Mouse (Mus musculus) liver, embryonic 11.5 days (tissue): ENCODE results near the gene Cmip. TPM values are rescaled to one million over a fixed set of nuclear protein-coding genes. Genes with fewer than 3 reads are reported as not detected.

Experiments used
- ATAC-seq: fragments of 200-750 bp; cut with Nextera tagmentation; replicated peaks from 2 replicates; pipeline ENCODE4 v1.8.0; 2017; ENCODE audit warnings: moderate number of reproducible peaks, mild to moderate bottlenecking, moderate TSS enrichment, moderate library complexity; ENCODE audit not compliant: low FRiP score
- DNase-seq: peaks from one replicate; pipeline ENCODE4 v3.0.0-alpha.2; 2017; ENCODE audit warnings: low spot score
- H3K27ac ChIP-seq: fragments of 300-500 bp; sonication (generic); 2 replicates; pipeline ENCODE4 v1.5.1; 2014; ENCODE audit warnings: mild to moderate bottlenecking, low read depth, low read length, control low read depth
- H3K27me3 ChIP-seq: fragments of 300-500 bp; sonication (generic); replicated peaks from 2 replicates; pipeline ENCODE4 v1.6.1; 2014; ENCODE audit warnings: low read length, mixed read lengths; ENCODE audit not compliant: control insufficient read depth, insufficient read depth
- H3K36me3 ChIP-seq: fragments of 300-500 bp; sonication (generic); 2 replicates; pipeline ENCODE4 v1.6.1; 2014; ENCODE audit warnings: mild to moderate bottlenecking, low read length, moderate library complexity, mixed read lengths; ENCODE audit not compliant: control insufficient read depth, insufficient read depth
- H3K4me1 ChIP-seq: fragments of 300-500 bp; sonication (generic); replicated peaks from 2 replicates; pipeline ENCODE4 v1.6.1; 2014; ENCODE audit warnings: low read length, mixed read lengths; ENCODE audit not compliant: control insufficient read depth, insufficient read depth
- H3K4me2 ChIP-seq: fragments of 300-500 bp; sonication (generic); 2 replicates; pipeline ENCODE4 v1.6.1; 2014; ENCODE audit warnings: mild to moderate bottlenecking, control low read depth, moderate library complexity
- H3K4me3 ChIP-seq: fragments of 300-500 bp; sonication (generic); 2 replicates; pipeline ENCODE4 v1.5.1; 2014; ENCODE audit warnings: low read depth, low read length, control low read depth
- H3K9ac ChIP-seq: fragments of 300-500 bp; sonication (generic); 2 replicates; pipeline ENCODE4 v1.6.1; 2014; ENCODE audit warnings: low read depth, low read length, control low read depth
- H3K9me3 ChIP-seq: fragments of 300-500 bp; sonication (generic); 2 replicates; pipeline ENCODE4 v1.6.1; 2016; ENCODE audit warnings: low read length, inconsistent platforms, mixed read lengths; ENCODE audit not compliant: control insufficient read depth
- WGBS: fragments of 180-500 bp; shearing (Covaris S2); extraction: QIAGEN DNeasy Blood & Tissue Kit; methylation state at CpG from one replicate; pipeline ENCODE4 v1.1.7; 2014; 5-methylcytosine and 5-hydroxymethylcytosine counted together
- polyA plus RNA-seq: library from polyadenylated mRNA; unstranded; fragments of >200 nt; fragmentation: Nextera tagmentation; extraction: Ambion mirVana; gene quantifications from 2 replicates; pipeline ENCODE4 v1.2.1, GENCODE M21; 2014

Cmip gene
- polyA plus RNA-seq, 1 experiment from 2014 or later: 17.1 TPM

DNA sequence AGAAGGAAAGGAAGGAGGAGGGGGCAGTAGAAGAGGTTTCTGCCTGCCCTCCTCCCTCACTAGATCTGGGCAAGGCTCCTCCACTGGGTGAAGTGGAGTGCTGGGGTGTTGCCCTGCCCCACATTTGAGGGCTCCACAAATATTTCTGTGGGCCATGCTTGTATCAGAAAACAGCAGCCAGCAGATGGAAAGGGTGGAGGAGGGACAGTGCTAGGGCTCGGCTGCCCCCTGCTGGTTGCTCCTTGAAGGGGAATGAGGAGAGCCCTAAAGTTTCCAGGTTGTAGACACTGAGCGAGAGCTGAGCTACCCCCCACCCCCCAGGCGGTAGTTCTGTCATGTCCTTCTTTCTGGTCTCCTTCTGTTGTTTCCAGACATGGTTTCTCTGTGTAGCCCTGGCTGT is 214.3 kb downstream of the Cmip start:
- Histone ChIP-seq H3K4me2 (no peak overlapping the region), H3K27me3 (no peaks in the 10 kb centered on the region), H3K4me3 (no peak overlapping the region), H3K9me3 (no peaks in the 10 kb centered on the region), H3K27ac (no peak overlapping the region), H3K9ac (no peak overlapping the region), H3K36me3 (no peaks in the 10 kb centered on the region), H3K4me1 (peaks cover 13% of the 10 kb centered on the region)
- peak; percentile 77 for DNase-seq
- peak; percentile 39 for ATAC-seq
- 23% methylated on average over 3 of the region's 3 CpGs for WGBS

DNA sequence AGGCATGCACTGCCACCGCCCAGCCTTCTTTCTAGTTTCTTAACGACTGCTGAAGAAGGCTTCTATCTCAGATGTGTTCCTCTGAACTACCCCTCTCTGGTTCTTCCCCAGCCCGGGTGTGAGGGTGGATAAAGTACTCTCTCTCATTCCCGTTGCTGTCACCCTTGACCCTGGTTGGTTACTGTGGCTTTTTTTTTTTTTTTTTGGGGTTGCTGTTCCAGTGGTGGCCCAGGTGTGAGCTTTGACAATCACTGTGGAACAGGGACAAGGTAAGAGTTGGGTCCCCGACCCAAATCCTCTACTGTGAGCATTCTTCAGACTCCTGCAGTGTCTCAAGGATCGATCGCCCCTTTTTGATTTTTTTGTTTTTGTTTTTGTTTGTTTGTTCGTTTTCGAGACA is 214.8 kb downstream of the Cmip start:
- no peak for DNase-seq
- Histone ChIP-seq H3K4me3 (no peak overlapping the region), H3K36me3 (no peaks in the 10 kb centered on the region), H3K9ac (no peak overlapping the region), H3K4me1 (peaks cover 13% of the 10 kb centered on the region), H3K27ac (no peak overlapping the region), H3K9me3 (no peaks in the 10 kb centered on the region), H3K4me2 (no peak overlapping the region), H3K27me3 (no peaks in the 10 kb centered on the region)
- 62% methylated on average over 9 of the region's 9 CpGs for WGBS
- ATAC-seq: no peak

DNA sequence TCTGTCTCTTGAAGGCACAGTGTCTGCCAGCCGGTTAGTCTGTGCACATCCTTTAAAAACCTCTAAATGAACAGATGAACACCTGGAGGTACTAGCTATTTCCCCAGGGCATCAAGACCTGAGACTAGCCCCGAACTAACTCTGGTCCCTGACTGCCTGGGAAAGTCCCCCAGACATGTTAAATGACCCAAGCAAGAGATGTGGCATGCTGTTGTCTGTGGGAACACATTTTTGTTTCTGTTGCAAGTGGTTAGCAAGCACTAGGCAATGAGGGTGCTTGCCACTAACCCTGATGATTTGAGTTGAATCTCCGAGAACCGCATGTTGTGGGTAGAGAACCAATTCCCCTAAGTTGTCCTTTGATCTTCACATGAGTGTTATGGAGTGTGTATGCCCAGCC is 215.5 kb downstream of the Cmip start:
- Histone ChIP-seq H3K4me2 (no peak overlapping the region), H3K4me1 (peaks cover 13% of the 10 kb centered on the region), H3K4me3 (no peak overlapping the region), H3K27me3 (no peaks in the 10 kb centered on the region), H3K36me3 (no peaks in the 10 kb centered on the region), H3K9ac (no peak overlapping the region), H3K9me3 (no peaks in the 10 kb centered on the region), H3K27ac (no peak overlapping the region)
- 83% methylated on average over 4 of the region's 4 CpGs for WGBS
- DNase-seq (no peak), ATAC-seq (no peak)

- Histone ChIP-seq H3K27ac (no peak overlapping the region), H3K4me1 (peaks cover 10% of the 10 kb centered on the region), H3K4me2 (0 out of 2 replicates have a peak overlapping the region, but pooled peaks have one; percentile 12), H3K4me3 (no peak overlapping the region), H3K9me3 (no peaks in the 10 kb centered on the region), H3K36me3 (no peaks in the 10 kb centered on the region), H3K27me3 (no peaks in the 10 kb centered on the region), H3K9ac (no peak overlapping the region)
- ATAC-seq: peak; percentile 72
- WGBS: 2% methylated on average over 5 of the region's 5 CpGs
- DNase-seq: peak; percentile 95
These were observed 218.1 kb downstream of the Cmip start for GRCm38 (mm10) chr8:117474944-117475343.

GRCm38 (mm10) chr8:117475819-117476218 is 219.0 kb downstream of the Cmip start:
- Histone ChIP-seq H3K27me3 (no peaks in the 10 kb centered on the region), H3K9me3 (no peaks in the 10 kb centered on the region), H3K9ac (no peak overlapping the region), H3K27ac (no peak overlapping the region), H3K4me3 (no peak overlapping the region), H3K4me1 (peaks cover 3% of the 10 kb centered on the region; the same call in 1 of the 2 replicates), H3K36me3 (no peaks in the 10 kb centered on the region), H3K4me2 (peak overlapping the region; percentile 27; the same call in 1 of the 2 replicates)
- ATAC-seq (no peak), DNase-seq (no peak)
- WGBS: 49% methylated on average over 7 of the region's 7 CpGs

- no peak for ATAC-seq
- H3K4me1 ChIP-seq: no peaks in the 10 kb centered on the region
- H3K4me2 ChIP-seq: no peak overlapping the region
- no peak overlapping the region for H3K9ac ChIP-seq
- H3K4me3 ChIP-seq: no peak overlapping the region
- H3K36me3 ChIP-seq: no peaks in the 10 kb centered on the region
- no peaks in the 10 kb centered on the region for H3K27me3 ChIP-seq
- H3K27ac ChIP-seq: no peak overlapping the region
- no peak for DNase-seq
- no peaks in the 10 kb centered on the region for H3K9me3 ChIP-seq
These were observed 221.2 kb downstream of the Cmip start for GRCm38 (mm10) chr8:117478082-117478481.

DNA sequence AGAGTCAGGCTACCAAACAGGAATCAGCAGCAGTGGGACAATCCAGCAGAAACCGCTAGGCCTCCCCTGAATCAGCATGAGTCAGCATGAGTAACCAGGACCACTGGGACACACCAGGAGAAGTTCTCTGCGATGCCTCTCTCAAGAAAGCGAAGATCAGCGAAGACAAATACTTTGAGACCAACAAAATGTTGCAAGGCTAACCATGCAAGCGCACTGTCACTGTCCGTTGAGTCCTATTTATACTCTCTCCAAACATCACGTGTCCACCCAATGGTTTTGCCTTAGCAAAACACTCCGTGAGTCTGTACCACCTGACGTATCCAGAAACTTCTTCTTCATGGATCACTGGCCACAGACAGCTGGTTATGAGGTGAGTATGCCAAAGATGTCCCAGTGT is 223.1 kb downstream of the Cmip start:
- no peak for DNase-seq
- WGBS: 88% methylated on average over 9 of the region's 9 CpGs

DNA sequence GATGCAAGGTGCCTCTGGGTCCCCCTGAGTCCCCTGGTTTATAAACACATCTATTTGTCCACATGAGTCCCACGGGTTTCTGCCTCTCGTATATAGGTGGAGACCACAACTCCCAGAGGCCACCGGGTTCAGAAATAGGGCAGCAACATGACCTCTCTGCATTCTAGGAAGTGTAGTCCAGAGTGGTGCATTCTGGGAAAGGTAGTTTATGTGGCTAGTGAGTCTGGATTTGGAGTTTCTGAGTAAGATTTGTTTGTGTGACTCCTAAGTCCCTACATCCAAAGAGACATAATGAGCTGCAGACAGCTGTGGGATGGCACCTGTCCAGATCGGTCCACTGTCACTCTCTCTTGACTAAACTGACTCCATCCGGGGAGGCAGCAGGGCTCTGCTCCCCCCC is 223.7 kb downstream of the Cmip start:
- no peaks in the 10 kb centered on the region for H3K27me3 ChIP-seq
- ATAC-seq: peak; percentile 40; the same call in 1 of the 2 replicates
- 66% methylated on average over 5 of the region's 5 CpGs for WGBS
- H3K36me3 ChIP-seq: no peaks in the 10 kb centered on the region
- no peak overlapping the region for H3K4me3 ChIP-seq
- H3K9me3 ChIP-seq: no peaks in the 10 kb centered on the region
- no peak overlapping the region for H3K9ac ChIP-seq
- H3K4me2 ChIP-seq: no peak overlapping the region
- no peak overlapping the region for H3K27ac ChIP-seq
- no peak for DNase-seq
- H3K4me1 ChIP-seq: no peaks in the 10 kb centered on the region

More for the DNA sequence above, 223.1 kb downstream of the Cmip start:
- no peaks in the 10 kb centered on the region for H3K4me1 ChIP-seq
- H3K9me3 ChIP-seq: no peaks in the 10 kb centered on the region
- no peak overlapping the region for H3K27ac ChIP-seq
- H3K36me3 ChIP-seq: no peaks in the 10 kb centered on the region
- no peak overlapping the region for H3K9ac ChIP-seq
- H3K27me3 ChIP-seq: no peaks in the 10 kb centered on the region
- no peak overlapping the region for H3K4me3 ChIP-seq
- no peak overlapping the region for H3K4me2 ChIP-seq
- no peak for ATAC-seq

DNA sequence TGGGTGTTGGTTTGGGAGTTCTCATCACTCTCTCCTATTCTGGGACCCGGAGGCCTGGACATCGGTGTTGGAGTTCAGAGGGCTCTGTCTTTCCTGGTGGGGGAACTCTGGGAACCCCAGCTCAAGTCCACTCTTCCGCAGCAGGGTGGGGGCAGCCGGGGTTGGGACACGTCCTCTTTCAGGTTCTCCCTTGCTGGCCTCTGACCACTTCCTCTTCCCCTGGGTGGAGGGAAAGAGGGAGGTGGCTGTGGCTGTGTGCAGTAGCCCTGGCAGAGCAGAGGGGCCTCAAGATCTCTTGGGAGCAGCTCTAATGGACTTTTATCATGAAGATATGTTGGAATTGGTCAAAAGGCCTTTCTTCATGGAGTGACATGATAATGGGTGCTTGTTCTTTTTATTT is 225.0 kb downstream of the Cmip start:
- H3K4me3 ChIP-seq: no peak overlapping the region
- ATAC-seq (0 out of 2 replicates have a peak, but pooled peaks have one; percentile 54), DNase-seq (no peak)
- H3K9ac ChIP-seq: no peak overlapping the region
- no peaks in the 10 kb centered on the region for H3K36me3 ChIP-seq
- no peak overlapping the region for H3K27ac ChIP-seq
- 32% methylated on average over 5 of the region's 5 CpGs for WGBS
- no peaks in the 10 kb centered on the region for H3K27me3 ChIP-seq
- no peak overlapping the region for H3K4me2 ChIP-seq
- no peaks in the 10 kb centered on the region for H3K4me1 ChIP-seq
- H3K9me3 ChIP-seq: no peaks in the 10 kb centered on the region
